Mouse (Mus musculus) heart, embryonic 13.5 days (tissue): ENCODE results near the gene Spata25. TPM values are rescaled to one million over a fixed set of nuclear protein-coding genes. Genes with fewer than 3 reads are reported as not detected.
"Not testable (repeated sequence)": the region's sequence is repeated elsewhere in the genome, so short reads cannot be mapped to it uniquely, and the experiment has no call there.

Experiments used
- ATAC-seq: fragments of 200-750 bp; cut with Nextera tagmentation; 2 replicates; pipeline ENCODE4 v1.8.0; 2017; ENCODE audit warnings: moderate TSS enrichment; ENCODE audit not compliant: insufficient number of reproducible peaks, low FRiP score, low TSS enrichment; ENCODE audit errors: extremely low read depth
- H3K27ac ChIP-seq: fragments of 300-500 bp; sonication (generic); replicated peaks from 2 replicates; pipeline ENCODE4 v1.5.1; 2015; ENCODE audit warnings: moderate library complexity, mild to moderate bottlenecking, inconsistent platforms
- H3K27me3 ChIP-seq: fragments of 300-500 bp; sonication (generic); replicated peaks from 2 replicates; pipeline ENCODE4 v1.6.1; 2015; ENCODE audit warnings: mild to moderate bottlenecking, inconsistent platforms
- H3K36me3 ChIP-seq: fragments of 300-500 bp; sonication (generic); 2 replicates; pipeline ENCODE4 v1.6.1; 2015; ENCODE audit warnings: mild to moderate bottlenecking, inconsistent platforms
- H3K4me1 ChIP-seq: fragments of 300-500 bp; sonication (generic); 2 replicates; pipeline ENCODE4 v1.6.1; 2015; ENCODE audit warnings: inconsistent platforms
- H3K4me2 ChIP-seq: fragments of 300-500 bp; sonication (generic); 2 replicates; pipeline ENCODE4 v1.6.1; 2015; ENCODE audit warnings: inconsistent platforms, mild to moderate bottlenecking, moderate library complexity
- H3K4me3 ChIP-seq: fragments of 300-500 bp; sonication (generic); 2 replicates; pipeline ENCODE4 v1.5.1; 2015; ENCODE audit warnings: moderate library complexity, mild to moderate bottlenecking, inconsistent platforms
- H3K9ac ChIP-seq: fragments of 300-500 bp; sonication (generic); 2 replicates; pipeline ENCODE4 v1.6.1; 2015; ENCODE audit warnings: inconsistent platforms, mild to moderate bottlenecking, moderate library complexity
- H3K9me3 ChIP-seq: fragments of 300-500 bp; sonication (generic); 2 replicates; pipeline ENCODE4 v1.6.1; 2016; ENCODE audit warnings: inconsistent platforms
- WGBS: fragments of 180-500 bp; shearing (Covaris S2); methylation state at CpG from one replicate; pipeline ENCODE4 v1.1.7; 2015; ENCODE audit warnings: mixed read lengths; 5-methylcytosine and 5-hydroxymethylcytosine counted together
- polyA plus RNA-seq: library from polyadenylated mRNA; unstranded; fragments of >200 nt; fragmentation: Nextera tagmentation; extraction: Ambion mirVana; gene quantifications from 2 replicates; pipeline ENCODE4 v1.2.1, GENCODE M21; 2015

Spata25 gene
- polyA plus RNA-seq, 1 experiment from 2014 or later, result not detected

DNA sequence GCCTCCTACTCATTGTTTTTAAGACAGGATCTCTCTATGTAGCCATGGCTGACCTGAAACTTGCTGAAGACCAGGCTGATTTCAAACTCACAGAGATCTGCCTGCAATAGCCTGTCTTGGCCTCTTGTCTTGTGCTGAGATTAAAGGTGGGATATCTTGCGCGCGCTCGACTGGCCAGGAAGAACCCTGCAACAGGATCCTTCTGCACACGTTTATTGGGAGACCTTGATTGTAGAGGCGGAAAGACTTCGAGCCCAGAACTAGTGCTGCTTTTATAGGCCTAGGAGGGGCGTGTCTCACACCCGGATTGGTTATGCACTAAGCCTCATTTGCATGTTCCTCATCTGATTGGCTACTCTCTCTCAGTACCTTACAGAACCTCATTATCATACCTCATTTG is 35.1 kb upstream of the Spata25 start:
- H3K4me1 ChIP-seq, result peaks cover 43% of the 10 kb centered on the region
- not testable (repeated sequence) for H3K4me3 ChIP-seq, ATAC-seq, H3K36me3 ChIP-seq, H3K27ac ChIP-seq, H3K9ac ChIP-seq, H3K9me3 ChIP-seq, H3K4me2 ChIP-seq
- H3K27me3 ChIP-seq, result peaks cover 17% of the 10 kb centered on the region
- WGBS, result 87% methylated on average over 9 of the region's 9 CpGs

DNA sequence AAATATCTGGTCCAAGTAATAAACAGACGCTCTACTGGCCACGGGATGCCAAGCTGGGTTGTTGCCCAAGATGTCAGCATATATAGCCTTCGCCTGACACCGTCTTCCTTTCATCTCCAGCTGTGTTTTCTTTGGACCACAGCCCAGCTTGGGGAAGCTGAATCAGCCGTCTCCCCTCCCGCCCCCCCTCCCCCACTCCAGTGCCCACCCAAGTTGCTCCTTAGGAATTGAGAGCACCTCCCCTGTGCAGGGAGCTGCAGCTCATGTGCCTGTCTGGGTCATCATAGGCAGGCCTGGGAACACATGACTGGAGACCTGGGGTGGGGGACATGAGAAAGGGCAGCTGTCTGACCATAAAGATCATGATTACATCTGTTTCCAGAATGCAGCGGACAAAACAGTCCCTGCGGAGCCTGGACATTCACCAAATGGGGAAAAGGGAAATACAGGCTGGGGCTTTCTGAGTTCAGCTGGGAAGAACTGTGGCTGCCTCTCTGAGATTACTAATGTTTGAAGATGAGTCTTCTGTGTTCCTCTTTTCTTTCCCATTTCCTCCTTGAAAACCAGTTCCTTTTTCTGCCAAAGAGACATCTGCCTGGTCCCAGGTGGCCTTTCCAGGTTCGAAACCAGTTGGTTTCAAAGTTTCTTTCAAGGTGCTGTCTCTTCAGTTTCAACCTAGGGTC is 34.0 kb upstream of the Spata25 start:
- Histone ChIP-seq H3K4me3 (no peak overlapping the region), H3K9me3 (no peaks in the 10 kb centered on the region), H3K27ac (peak overlapping the region; percentile 65), H3K27me3 (peaks cover 28% of the 10 kb centered on the region), H3K4me1 (peaks cover 47% of the 10 kb centered on the region), H3K4me2 (peak overlapping the region; percentile 1; the same call in 1 of the 2 replicates), H3K36me3 (no peaks in the 10 kb centered on the region), H3K9ac (no peak overlapping the region)
- 39% methylated on average over 9 of the region's 9 CpGs for WGBS
- ATAC-seq, result no peak

DNA sequence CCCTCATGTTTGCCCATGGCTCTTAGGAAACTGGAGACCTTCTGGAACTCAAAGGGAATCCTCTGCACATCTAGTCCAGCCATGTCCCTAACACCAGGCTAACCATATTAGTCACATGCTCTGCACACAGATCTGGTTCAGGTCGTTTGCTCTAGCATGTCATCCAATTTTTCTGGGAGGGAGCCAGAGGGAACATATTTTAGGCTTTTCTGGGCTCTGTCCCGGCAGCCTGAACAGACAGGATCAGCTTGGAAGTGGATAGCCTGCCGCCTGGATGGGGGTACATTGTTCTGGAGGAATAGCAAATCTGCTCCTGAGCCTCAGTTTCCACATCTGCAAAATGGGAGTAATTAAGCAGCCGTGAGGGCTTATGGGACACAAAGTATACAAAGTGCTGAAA is 32.8 kb upstream of the Spata25 start:
- Histone ChIP-seq H3K4me2 (no peak overlapping the region), H3K4me3 (no peak overlapping the region), H3K27ac (no peak overlapping the region), H3K4me1 (peaks cover 47% of the 10 kb centered on the region), H3K9me3 (no peaks in the 10 kb centered on the region), H3K27me3 (peaks cover 40% of the 10 kb centered on the region), H3K9ac (no peak overlapping the region), H3K36me3 (no peaks in the 10 kb centered on the region)
- no peak for ATAC-seq
- WGBS, result 64% methylated on average over 4 of the region's 4 CpGs

DNA sequence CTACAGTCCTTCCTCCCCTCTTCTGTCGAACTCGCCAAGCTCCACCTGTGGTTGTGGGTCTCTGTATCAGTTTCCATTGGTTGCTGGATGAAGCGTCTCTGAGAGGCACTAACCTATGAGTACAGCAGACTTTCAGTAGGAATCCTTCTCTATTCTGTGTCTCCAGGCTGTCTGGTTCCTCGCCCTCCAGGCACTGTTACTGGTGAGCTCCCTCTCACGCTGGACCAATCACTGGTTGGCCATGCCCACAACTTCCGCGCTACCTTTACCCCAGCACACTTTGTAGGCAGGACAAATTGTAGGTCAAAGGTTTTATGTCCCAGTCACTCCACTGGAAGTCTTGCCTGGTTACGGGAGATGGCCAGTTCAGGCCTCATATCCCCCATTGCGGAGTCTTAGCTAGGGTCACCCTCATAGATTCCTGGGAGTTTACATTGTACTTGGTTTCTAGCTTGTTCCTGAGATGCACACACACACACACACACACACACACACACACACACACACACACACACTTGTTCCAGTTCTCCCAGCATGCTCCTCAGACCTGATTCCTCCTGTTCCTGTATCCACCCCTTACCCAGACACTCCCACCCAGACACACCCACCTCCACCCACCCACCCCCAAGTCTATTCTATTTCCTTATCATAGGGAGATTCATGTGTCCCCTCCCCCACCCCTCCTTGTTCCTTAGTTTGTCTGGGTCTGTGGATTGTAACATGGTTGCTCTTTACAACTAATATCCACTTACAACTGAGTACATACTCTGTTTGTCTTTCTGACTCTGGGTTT is 31.5 kb upstream of the Spata25 start:
- 63% methylated on average over 9 of the region's 9 CpGs for WGBS
- no peaks in the 10 kb centered on the region for H3K36me3 ChIP-seq
- no peak overlapping the region for H3K9ac ChIP-seq
- no peak overlapping the region for H3K4me3 ChIP-seq
- no peaks in the 10 kb centered on the region for H3K9me3 ChIP-seq
- no peak overlapping the region for H3K4me2 ChIP-seq
- ATAC-seq, result no peak
- H3K27ac ChIP-seq, result no peak overlapping the region
- peaks cover 47% of the 10 kb centered on the region for H3K4me1 ChIP-seq
- H3K27me3 ChIP-seq, result peaks cover 53% of the 10 kb centered on the region

DNA sequence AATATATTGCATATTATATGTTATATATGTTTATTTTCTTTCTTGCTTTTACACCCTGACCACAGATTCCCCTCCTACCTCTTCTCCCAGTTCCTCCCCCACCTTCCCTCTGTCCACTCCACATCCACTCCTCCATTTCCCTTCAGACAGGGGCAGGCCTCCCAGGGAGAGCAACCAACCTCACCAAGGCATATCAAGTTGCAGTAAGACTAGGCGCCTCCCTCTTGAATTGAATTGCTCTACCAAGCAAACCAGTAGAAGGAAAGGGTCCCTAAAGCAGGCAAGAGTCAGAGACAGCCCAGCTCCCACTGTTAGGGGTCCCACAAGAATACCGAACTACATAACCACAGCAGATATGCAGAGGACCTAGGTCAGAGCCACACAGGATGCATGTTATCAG is 30.8 kb upstream of the Spata25 start:
- WGBS, result 51% methylated on average over 2 of the region's 2 CpGs
- H3K27me3 ChIP-seq, result peaks cover 60% of the 10 kb centered on the region
- ATAC-seq, result no peak
- no peaks in the 10 kb centered on the region for H3K9me3 ChIP-seq
- no peaks in the 10 kb centered on the region for H3K36me3 ChIP-seq
- H3K4me2 ChIP-seq, result no peak overlapping the region
- H3K9ac ChIP-seq, result no peak overlapping the region
- H3K4me3 ChIP-seq, result no peak overlapping the region
- H3K27ac ChIP-seq, result no peak overlapping the region
- H3K4me1 ChIP-seq, result peaks cover 42% of the 10 kb centered on the region

DNA sequence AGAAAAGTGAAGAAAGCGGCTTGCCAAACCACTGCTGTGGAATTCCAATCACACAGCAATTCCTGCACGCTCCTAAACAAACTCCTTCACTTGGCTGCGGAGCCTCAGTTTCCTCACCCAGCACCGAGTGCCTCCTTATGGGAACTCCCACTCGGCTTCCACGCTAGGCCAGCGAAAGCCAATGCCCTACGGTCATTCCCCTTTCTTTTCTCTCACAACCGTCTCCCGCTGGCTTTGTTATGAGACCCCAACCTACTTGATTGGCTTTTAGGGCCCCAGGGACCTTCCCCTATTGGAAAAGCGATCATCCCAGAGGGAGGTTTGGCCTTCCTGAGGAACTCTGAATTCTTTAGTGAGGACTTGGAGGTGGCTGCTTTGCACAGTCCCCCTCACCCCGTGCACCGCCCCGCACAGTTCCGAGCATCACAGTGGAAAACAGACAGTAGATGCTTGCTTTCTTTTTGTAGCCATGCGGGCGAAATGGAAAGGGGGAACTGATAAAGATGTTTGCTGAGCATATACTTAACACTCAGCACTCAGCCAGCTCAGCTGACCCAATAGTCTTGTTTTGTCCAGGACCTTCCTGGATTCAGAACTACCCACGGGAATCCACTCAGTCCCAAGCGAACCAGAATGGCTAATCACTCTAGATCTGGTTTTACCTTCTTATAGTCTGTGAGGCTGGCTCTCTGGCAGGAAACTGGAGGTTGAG is 29.7 kb upstream of the Spata25 start:
- no peak for ATAC-seq
- peak overlapping the region; percentile 81 for H3K9ac ChIP-seq

DNA sequence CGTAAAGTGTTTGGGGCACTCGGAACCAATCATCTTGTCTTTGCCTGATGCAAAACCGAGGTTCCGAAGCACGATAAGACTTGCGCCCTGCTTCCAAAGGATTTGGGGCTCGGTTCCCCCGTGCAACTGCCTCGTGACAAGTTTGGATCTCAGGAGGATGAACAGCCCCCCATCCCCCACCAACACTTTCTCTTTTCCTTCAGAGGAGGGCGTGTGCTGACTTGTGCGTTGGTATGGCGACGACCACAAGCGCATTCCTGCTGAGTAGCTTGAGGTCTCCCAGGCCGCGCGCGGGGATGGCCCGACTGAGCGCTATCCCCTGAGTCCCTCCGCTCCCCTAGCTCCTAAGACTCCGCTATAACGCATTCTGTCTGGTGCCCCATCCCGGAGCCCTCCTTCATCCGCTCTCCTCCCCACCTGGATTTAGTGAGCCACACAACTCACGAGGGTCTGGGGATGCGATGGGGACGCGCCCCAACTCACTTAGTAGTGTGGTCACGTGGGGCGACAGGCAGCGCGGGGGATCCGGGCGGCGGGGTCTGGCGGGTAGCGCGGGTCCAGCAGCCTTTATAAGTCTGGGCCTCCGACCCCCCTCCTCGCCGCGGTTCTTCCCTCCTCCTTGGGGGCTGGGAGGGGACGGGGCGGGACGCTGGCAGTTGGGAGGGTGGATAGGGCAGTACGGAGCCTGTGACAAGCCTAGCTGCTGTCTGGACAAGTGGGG is 28.9 kb upstream of the Spata25 start, which contains the start of gene Pltp:
Gene Pltp (minus strand): TSS at position 611 of the 721 bp plus-strand sequence.
- peak within 1 kb of the TSS; percentile 64 for H3K4me3 ChIP-seq
- H3K27me3 ChIP-seq, result peaks cover 78% of the 10 kb centered on the region
- H3K4me1 ChIP-seq, result peaks cover 35% of the 10 kb centered on the region
- WGBS, result under 1% methylated on average over 47 of the region's 47 CpGs
- H3K9me3 ChIP-seq, result no peaks in the 10 kb centered on the region
- no peak within 1 kb of the TSS for H3K27ac ChIP-seq
- peak within 1 kb of the TSS; percentile 81 for H3K9ac ChIP-seq
- peak within 1 kb of the TSS; percentile 97 for H3K4me2 ChIP-seq
- H3K36me3 ChIP-seq, result no peaks in the 10 kb centered on the region
- ATAC-seq, result no peak

More for the DNA sequence above, 29.7 kb upstream of the Spata25 start:
- no peaks in the 10 kb centered on the region for H3K9me3 ChIP-seq
- 6% methylated on average over 19 of the region's 19 CpGs for WGBS
- H3K27me3 ChIP-seq, result peaks cover 70% of the 10 kb centered on the region
- H3K4me1 ChIP-seq, result peaks cover 42% of the 10 kb centered on the region
- no peak overlapping the region for H3K27ac ChIP-seq
- peak overlapping the region; percentile 64 for H3K4me3 ChIP-seq
- peak overlapping the region; percentile 97 for H3K4me2 ChIP-seq
- no peaks in the 10 kb centered on the region for H3K36me3 ChIP-seq

DNA sequence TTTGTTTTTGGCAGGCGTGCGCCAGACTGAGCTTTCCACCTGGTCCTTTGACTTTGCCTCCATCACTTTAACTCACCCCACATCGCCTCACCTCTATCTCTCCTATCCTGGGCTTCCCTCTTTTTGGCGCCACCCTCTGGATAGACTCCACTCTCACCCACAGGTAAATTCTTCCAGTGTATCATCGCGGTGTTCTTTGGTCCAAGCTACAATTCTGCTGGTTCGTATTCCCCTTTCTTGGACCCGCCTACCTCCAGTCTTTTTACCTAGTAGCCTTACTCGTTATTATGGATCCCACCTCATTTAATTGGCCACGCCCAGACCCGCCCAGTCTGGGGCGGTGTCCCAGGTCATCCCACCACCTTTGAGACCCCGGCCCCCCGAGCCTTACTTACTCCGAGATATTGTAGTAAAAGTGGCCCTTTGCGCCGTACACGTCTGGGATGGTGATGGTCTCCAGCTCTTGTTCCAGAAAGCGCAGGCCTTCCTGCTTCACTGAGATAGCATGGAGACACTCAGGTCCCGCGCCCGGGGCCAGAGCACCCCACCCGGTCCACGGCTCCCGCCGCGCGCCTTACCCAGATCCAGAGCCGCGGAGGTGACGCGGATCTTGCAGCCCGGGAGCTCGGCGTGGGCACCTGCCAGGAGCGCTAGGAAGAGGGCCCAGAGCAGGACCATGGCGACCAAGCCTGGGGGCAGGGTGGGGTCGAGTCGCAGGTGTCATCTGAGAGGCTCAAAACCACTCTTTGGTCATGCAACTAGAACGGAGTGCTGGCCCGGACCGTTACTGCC is 28.2 kb upstream of the Spata25 start:
- Histone ChIP-seq H3K36me3 (no peaks in the 10 kb centered on the region), H3K27me3 (peaks cover 85% of the 10 kb centered on the region), H3K4me1 (peaks cover 27% of the 10 kb centered on the region), H3K27ac (no peak overlapping the region), H3K4me3 (peak overlapping the region; percentile 64), H3K9ac (peak overlapping the region; percentile 81), H3K9me3 (no peaks in the 10 kb centered on the region), H3K4me2 (peak overlapping the region; percentile 97)
- no peak for ATAC-seq
- WGBS, result 2% methylated on average over 42 of the region's 42 CpGs

DNA sequence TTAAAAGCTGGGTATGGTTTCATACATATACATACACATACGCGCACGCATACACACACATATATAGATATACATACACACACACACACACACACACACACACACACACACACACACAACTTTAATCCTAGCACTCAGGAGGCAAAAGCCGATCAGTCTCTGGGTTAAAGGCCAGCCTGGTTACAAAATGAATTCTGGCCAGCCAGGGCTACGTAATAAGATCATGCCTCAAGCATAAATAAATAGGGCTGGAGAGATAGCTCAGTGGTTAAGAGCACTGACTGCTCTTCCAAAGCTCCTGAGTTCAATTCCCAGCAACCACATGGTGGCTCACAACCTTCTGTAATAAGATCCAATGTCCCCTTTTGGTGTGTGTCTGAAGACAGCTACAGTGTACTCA is 27.2 kb upstream of the Spata25 start:
- H3K27ac ChIP-seq, H3K9me3 ChIP-seq, H3K9ac ChIP-seq, H3K36me3 ChIP-seq, ATAC-seq: not testable (repeated sequence)
- Histone ChIP-seq H3K4me2 (0 out of 2 replicates have a peak overlapping the region, but pooled peaks have one; percentile 97), H3K27me3 (peaks cover 81% of the 10 kb centered on the region), H3K4me1 (peaks cover 19% of the 10 kb centered on the region), H3K4me3 (peak overlapping the region; percentile 64; the same call in 1 of the 2 replicates)
- WGBS, result 81% methylated on average over 5 of the region's 5 CpGs

DNA sequence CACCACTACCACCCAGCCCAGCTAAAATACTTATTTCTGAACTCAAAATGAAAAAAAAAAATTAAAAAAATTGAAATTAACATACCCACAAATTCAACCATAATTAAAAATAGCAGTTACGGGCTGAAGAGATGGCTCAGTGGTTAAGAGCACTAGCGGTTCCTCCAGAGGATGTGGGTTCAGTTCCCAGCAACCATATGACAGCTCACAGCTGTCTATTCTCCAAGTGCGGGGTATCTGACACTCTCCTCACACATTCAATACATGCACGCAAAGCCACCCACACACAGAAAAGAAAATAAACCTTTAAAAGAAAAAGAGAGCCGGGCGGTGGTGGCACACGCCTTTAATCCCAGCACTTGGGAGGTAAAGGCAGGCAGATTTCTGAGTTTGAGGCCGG is 21.7 kb upstream of the Spata25 start:
- Histone ChIP-seq H3K4me3 (no peak overlapping the region), H3K9ac (no peak overlapping the region), H3K36me3 (no peaks in the 10 kb centered on the region), H3K27me3 (peaks cover 34% of the 10 kb centered on the region), H3K4me1 (no peaks in the 10 kb centered on the region), H3K4me2 (no peak overlapping the region), H3K27ac (no peak overlapping the region), H3K9me3 (no peaks in the 10 kb centered on the region)
- ATAC-seq, result no peak
- WGBS, result 74% methylated on average over 8 of the region's 8 CpGs
